Mouse (Mus musculus) small intestine, adult 2 months (tissue): Measurements from ENCODE around the gene Socs1. TPM values are rescaled to one million over a fixed set of nuclear protein-coding genes. Genes with fewer than 3 reads are reported as not detected.
"Not testable (repeated sequence)": the region's sequence is repeated elsewhere in the genome, so short reads cannot be mapped to it uniquely, and the experiment has no call there.

Experiments used
- H3K27ac ChIP-seq: fragments of 200-500 bp; 2 replicates; pipeline ENCODE4 v1.5.1; 2012; ENCODE audit warnings: low read depth, low read length, control low read depth, inconsistent platforms; ENCODE audit not compliant: insufficient read depth
- H3K27me3 ChIP-seq: fragments of 200-500 bp; 2 replicates; pipeline ENCODE4 v1.6.1; 2012; ENCODE audit warnings: mild to moderate bottlenecking, moderate library complexity, low read length, inconsistent platforms; ENCODE audit not compliant: control insufficient read depth, insufficient read depth
- H3K36me3 ChIP-seq: fragments of 200-500 bp; 2 replicates; pipeline ENCODE4 v1.6.1; 2012; ENCODE audit warnings: mild to moderate bottlenecking, low read length, control low read depth, inconsistent platforms; ENCODE audit not compliant: control insufficient read depth, insufficient read depth
- H3K4me1 ChIP-seq: fragments of 200-500 bp; 2 replicates; pipeline ENCODE4 v1.6.1; 2012; ENCODE audit warnings: low read length, inconsistent platforms, mixed read lengths; ENCODE audit not compliant: control insufficient read depth, insufficient read depth, insufficient read length
- H3K4me3 ChIP-seq: fragments of 200-500 bp; 2 replicates; pipeline ENCODE4 v1.5.1; 2012; ENCODE audit warnings: low read depth, mild to moderate bottlenecking, control low read depth, inconsistent platforms, low read length, moderate library complexity
- CTCF ChIP-seq: fragments of 200-500 bp; IDR thresholded peaks from 2 replicates; pipeline ENCODE4 v1.5.1; 2012; ENCODE audit warnings: low read depth, mild to moderate bottlenecking, control low read depth, inconsistent platforms, low read length, moderate library complexity, mixed read lengths; ENCODE audit not compliant: insufficient replicate concordance, insufficient read length; ENCODE audit errors: extremely low read depth
- POLR2A ChIP-seq: fragments of 200-500 bp; IDR thresholded peaks from 2 replicates; pipeline ENCODE4 v1.6.1; 2012; ENCODE audit warnings: low read depth, mild to moderate bottlenecking, control low read depth, inconsistent platforms, low read length, moderate library complexity
- WGBS: fragments of 180-500 bp; shearing (Covaris S2); methylation state at CpG from one replicate; pipeline ENCODE4 v1.1.7; 2018; 5-methylcytosine and 5-hydroxymethylcytosine counted together
- polyA plus RNA-seq: library from polyadenylated mRNA; depleted of rRNA; stranded (reverse); fragments of >200 nt; gene quantifications from 2 replicates; pipeline ENCODE4 v1.2.3, GENCODE M21; 2012

Socs1 gene
- polyA plus RNA-seq, 1 experiment: 33.6 TPM

DNA sequence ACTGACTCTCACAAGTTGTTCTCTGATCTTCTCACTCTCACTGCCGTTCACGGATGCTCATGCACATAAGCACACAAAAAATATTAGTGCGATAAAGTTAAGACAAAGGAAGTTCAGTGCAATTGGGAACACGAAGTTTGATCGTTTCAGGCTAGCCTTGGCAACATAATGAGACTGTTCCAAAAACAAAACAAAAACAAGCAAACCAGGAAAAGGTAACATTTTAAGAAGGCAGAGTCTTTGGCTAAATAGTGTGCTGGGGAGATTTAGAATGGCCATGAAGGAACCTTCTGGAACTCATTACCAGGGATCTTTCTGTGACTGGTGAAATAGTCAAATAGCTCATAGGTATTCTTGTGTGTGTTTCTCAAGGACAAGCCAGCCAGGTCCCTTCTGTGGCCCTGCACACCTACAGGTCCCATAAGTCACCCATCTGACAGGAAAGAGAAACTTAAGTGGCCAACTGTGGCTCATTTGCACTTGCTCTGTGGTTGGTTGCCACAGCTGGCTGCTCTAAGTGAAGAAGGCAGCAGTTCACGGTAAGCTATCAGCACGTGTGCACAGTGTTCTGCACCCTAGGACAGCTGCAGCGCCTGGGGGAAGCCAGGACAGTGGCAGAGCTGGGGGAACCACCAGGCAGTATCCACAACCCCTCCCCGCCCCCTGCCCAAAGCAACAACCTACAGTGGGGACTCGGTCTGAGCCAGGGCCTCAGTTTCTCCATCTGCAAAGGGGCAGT lies 20.6 kb upstream of the Socs1 start, which contains the start of gene Prm1:
Prm1 (minus strand) TSS at position 51 of the 739 bp plus-strand sequence.
- TF ChIP-seq CTCF (no peak), POLR2A (no peak)

DNA sequence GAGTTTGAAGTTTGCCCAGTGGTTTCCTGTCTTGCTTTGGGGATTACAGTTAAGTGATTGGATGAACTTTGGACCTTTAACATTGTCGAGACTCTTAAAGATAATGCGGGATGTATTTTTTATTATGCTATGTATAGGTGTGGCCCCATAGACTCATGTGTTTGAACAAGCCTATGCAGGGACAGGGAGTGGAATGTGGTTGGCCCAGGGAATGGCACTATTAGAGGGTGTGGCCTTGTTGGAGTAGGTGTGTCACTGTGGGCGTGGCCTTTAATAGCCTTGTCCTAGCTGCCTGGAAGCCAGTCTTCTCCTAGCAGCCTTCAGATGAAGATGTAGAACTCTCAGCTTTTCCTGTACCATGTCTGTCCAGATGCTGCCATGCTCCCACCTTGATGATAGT lies 17.1 kb upstream of the Socs1 start:
- H3K27me3 ChIP-seq, H3K36me3 ChIP-seq, H3K4me1 ChIP-seq, H3K4me3 ChIP-seq, H3K27ac ChIP-seq: not testable (repeated sequence)
- 28% methylated on average over 3 of the region's 3 CpGs for WGBS

More for the DNA sequence above, 20.6 kb upstream of the Socs1 start, which contains the start of gene Prm1:
- Histone ChIP-seq H3K27ac (no peak within 1 kb of the TSS), H3K4me1 (peaks cover 2% of the 10 kb centered on the region; the same call in 1 of the 2 replicates), H3K36me3 (no peaks in the 10 kb centered on the region), H3K27me3 (no peaks in the 10 kb centered on the region), H3K4me3 (no peak within 1 kb of the TSS)
- WGBS: 81% methylated on average over 10 of the region's 10 CpGs

DNA sequence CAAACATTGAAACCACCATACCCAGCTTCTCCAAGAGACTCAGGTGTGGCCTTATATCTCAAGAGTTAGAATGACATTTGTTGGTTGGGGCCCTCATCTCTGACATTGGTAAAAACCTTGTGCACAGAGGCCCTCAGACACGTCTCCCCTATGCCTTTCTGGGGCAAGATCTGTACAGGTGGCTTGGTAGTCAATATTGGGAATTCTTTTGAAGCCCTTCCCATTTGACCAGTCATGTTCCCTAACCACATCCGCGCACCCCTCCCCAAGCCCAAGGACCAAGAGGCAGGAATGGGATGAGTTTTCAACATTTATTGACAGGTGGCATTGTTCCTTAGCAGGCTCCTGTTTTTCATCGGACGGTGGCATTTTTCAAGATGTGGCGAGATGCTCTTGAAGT lies 10.7 kb upstream of the Socs1 start, which contains the start of gene Prm2:
Prm2 (minus strand) TSS at position 101 of the 400 bp plus-strand sequence.
- no peak within 1 kb of the TSS for H3K27ac ChIP-seq
- no peak within 1 kb of the TSS for H3K4me3 ChIP-seq
- WGBS: 85% methylated on average over 6 of the region's 6 CpGs
- H3K4me1 ChIP-seq: no peaks in the 10 kb centered on the region
- no peaks in the 10 kb centered on the region for H3K36me3 ChIP-seq
- TF ChIP-seq POLR2A (no peak), CTCF (no peak)
- no peaks in the 10 kb centered on the region for H3K27me3 ChIP-seq

DNA sequence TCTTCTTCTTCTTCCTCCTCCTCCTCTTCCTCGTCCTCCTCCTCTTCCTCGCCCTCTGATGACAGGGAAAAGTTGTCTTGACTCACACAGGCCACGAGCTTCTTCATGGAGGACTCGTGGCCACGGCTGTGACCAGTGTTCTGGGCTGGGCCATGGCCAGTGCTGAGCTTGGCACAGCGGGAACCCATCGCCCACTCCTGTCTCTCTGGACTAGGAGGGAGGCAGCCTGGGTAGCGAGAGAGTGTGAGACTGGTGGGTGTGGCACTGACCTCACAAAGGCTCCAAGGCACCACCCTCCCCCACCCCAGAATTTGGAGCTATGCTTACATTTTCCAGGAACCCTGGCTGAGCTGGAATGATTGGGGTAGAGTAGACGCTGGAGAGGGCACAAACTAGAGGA lies 5.4 kb upstream of the Socs1 start, which contains the start of gene Prm3:
Prm3 (minus strand) TSS at position 213 of the 400 bp plus-strand sequence.
- Histone ChIP-seq H3K4me3 (no peak within 1 kb of the TSS), H3K4me1 (peaks cover 12% of the 10 kb centered on the region), H3K27me3 (no peaks in the 10 kb centered on the region), H3K27ac (no peak within 1 kb of the TSS), H3K36me3 (no peaks in the 10 kb centered on the region)
- no peak for TF ChIP-seq POLR2A
- no peak for TF ChIP-seq CTCF
- WGBS: 85% methylated on average over 9 of the region's 9 CpGs

DNA sequence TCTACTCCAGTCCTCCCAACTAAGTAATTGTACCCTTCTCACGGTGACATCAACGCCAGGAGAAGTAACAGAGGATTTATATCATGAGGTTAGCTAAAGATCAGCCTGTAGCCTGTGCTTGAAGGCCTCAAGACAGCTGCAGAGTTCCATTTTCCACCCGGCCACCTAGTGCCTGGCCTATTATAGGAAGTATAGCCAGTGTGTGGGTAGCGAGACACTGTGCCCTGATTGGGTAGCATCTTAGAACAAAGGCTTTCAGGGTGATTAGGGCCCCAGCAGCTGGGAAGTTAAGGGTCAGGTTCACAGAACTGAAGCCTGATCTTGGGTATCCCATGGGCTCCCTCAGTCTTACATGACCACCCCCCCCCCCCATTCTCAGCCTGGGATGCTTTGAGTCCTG lies 3.5 kb upstream of the Socs1 start:
- H3K4me1 ChIP-seq: peaks cover 16% of the 10 kb centered on the region
- H3K27me3 ChIP-seq: no peaks in the 10 kb centered on the region
- WGBS: 93% methylated on average over 4 of the region's 4 CpGs
- TF ChIP-seq POLR2A (no peak), CTCF (no peak)
- H3K4me3 ChIP-seq: no peak overlapping the region
- no peaks in the 10 kb centered on the region; the same call in 1 of the 2 replicates for H3K36me3 ChIP-seq
- no peak overlapping the region for H3K27ac ChIP-seq

GRCm38 (mm10) chr16:10788271-10788670 lies 2.9 kb upstream of the Socs1 start, which contains the start of gene Tnp2:
TSS of gene Tnp2 (minus strand) at chr16:10788660.
- TF ChIP-seq POLR2A (no peak), CTCF (no peak)
- H3K4me1 ChIP-seq: peaks cover 18% of the 10 kb centered on the region
- H3K4me3 ChIP-seq: no peak within 1 kb of the TSS
- 60% methylated on average over 16 of the region's 16 CpGs for WGBS
- peaks cover 2% of the 10 kb centered on the region; the same call in 1 of the 2 replicates for H3K36me3 ChIP-seq
- no peak within 1 kb of the TSS for H3K27ac ChIP-seq
- H3K27me3 ChIP-seq: no peaks in the 10 kb centered on the region

GRCm38 (mm10) chr16:10787548-10788058 lies 2.3 kb upstream of the Socs1 start:
- WGBS: 70% methylated on average over 7 of the region's 7 CpGs
- H3K4me1 ChIP-seq: peaks cover 24% of the 10 kb centered on the region
- H3K27ac ChIP-seq: no peak overlapping the region; the same call in 1 of the 2 replicates
- TF ChIP-seq CTCF: peak; percentile 16; the same call in 1 of the 2 replicates
- TF ChIP-seq POLR2A: no peak
- H3K27me3 ChIP-seq: no peaks in the 10 kb centered on the region
- no peak overlapping the region for H3K4me3 ChIP-seq
- H3K36me3 ChIP-seq: peaks cover 6% of the 10 kb centered on the region
